Mouse (Mus musculus) hindbrain, embryonic 10.5 days (tissue): ENCODE measurements around the gene Pln. TPM values are rescaled to one million over a fixed set of nuclear protein-coding genes. Genes with fewer than 3 reads are reported as not detected.

Experiments used
- DNase-seq: peaks from one replicate; pipeline ENCODE4 v3.0.0-alpha.2; 2017; ENCODE audit warnings: low spot score
- H3K27ac ChIP-seq: fragments of 300-500 bp; sonication (generic); 2 replicates; pipeline ENCODE4 v1.5.1; 2016; ENCODE audit warnings: mild to moderate bottlenecking, moderate library complexity
- H3K27me3 ChIP-seq: fragments of 300-500 bp; sonication (generic); 2 replicates; pipeline ENCODE4 v1.6.1; 2016; ENCODE audit warnings: mild to moderate bottlenecking; ENCODE audit not compliant: poor library complexity, insufficient read depth, severe bottlenecking
- H3K36me3 ChIP-seq: fragments of 300-500 bp; sonication (generic); 2 replicates; pipeline ENCODE4 v1.6.1; 2016; ENCODE audit warnings: mild to moderate bottlenecking, moderate library complexity
- H3K4me1 ChIP-seq: fragments of 300-500 bp; sonication (generic); replicated peaks from 2 replicates; pipeline ENCODE4 v1.6.1; 2016; ENCODE audit warnings: mild to moderate bottlenecking
- H3K4me3 ChIP-seq: fragments of 300-500 bp; sonication (generic); 2 replicates; pipeline ENCODE4 v1.5.1; 2016; ENCODE audit warnings: mild to moderate bottlenecking, moderate library complexity
- H3K9me3 ChIP-seq: fragments of 300-500 bp; sonication (generic); 2 replicates; pipeline ENCODE4 v1.6.1; 2016; ENCODE audit warnings: mild to moderate bottlenecking, moderate library complexity
- WGBS: fragments of 180-500 bp; shearing (Covaris S2); methylation state at CpG from one replicate; pipeline ENCODE4 v1.1.7; 2016; 5-methylcytosine and 5-hydroxymethylcytosine counted together
- polyA plus RNA-seq: library from polyadenylated mRNA; unstranded; fragments of >200 nt; fragmentation: Nextera tagmentation; extraction: Ambion mirVana; gene quantifications from 2 replicates; pipeline ENCODE4 v1.2.1, GENCODE M21; 2016

Pln gene
- polyA plus RNA-seq, 1 experiment from 2014 or later = 1.8 TPM

- no peaks in the 10 kb centered on the region for H3K9me3 ChIP-seq
- H3K27ac ChIP-seq = no peak overlapping the region
- H3K4me3 ChIP-seq = no peak overlapping the region
- no peaks in the 10 kb centered on the region for H3K4me1 ChIP-seq
- H3K36me3 ChIP-seq = no peaks in the 10 kb centered on the region
- DNase-seq = no peak
- H3K27me3 ChIP-seq = no peaks in the 10 kb centered on the region
- WGBS = 86% methylated on average over 6 of the region's 6 CpGs
Observed at GRCm38 (mm10) chr10:53343384-53343783, 5.9 kb downstream of the Pln start.

- no peak overlapping the region for H3K4me3 ChIP-seq
- WGBS = 83% methylated on average over 10 of the region's 10 CpGs
- DNase-seq = no peak
- no peaks in the 10 kb centered on the region for H3K9me3 ChIP-seq
- H3K27ac ChIP-seq = no peak overlapping the region
- H3K4me1 ChIP-seq = no peaks in the 10 kb centered on the region
- no peaks in the 10 kb centered on the region for H3K27me3 ChIP-seq
- H3K36me3 ChIP-seq = peaks cover 4% of the 10 kb centered on the region
Observed at GRCm38 (mm10) chr10:53343865-53344264, 6.4 kb downstream of the Pln start.

GRCm38 (mm10) chr10:53345508-53345907 lies 8.0 kb downstream of the Pln start:
- no peak for DNase-seq
- 94% methylated on average over 4 of the region's 4 CpGs for WGBS
- Histone ChIP-seq H3K4me1 (no peaks in the 10 kb centered on the region), H3K27ac (no peak overlapping the region), H3K9me3 (no peaks in the 10 kb centered on the region), H3K36me3 (peaks cover 6% of the 10 kb centered on the region), H3K27me3 (no peaks in the 10 kb centered on the region), H3K4me3 (no peak overlapping the region)

- H3K9me3 ChIP-seq = no peaks in the 10 kb centered on the region
- 52% methylated on average over 3 of the region's 3 CpGs for WGBS
- no peak overlapping the region for H3K4me3 ChIP-seq
- no peak overlapping the region for H3K27ac ChIP-seq
- peak; percentile 18 for DNase-seq
- H3K27me3 ChIP-seq = no peaks in the 10 kb centered on the region
- no peaks in the 10 kb centered on the region for H3K4me1 ChIP-seq
- peaks cover 6% of the 10 kb centered on the region for H3K36me3 ChIP-seq
Observed at GRCm38 (mm10) chr10:53346506-53346905, 9.0 kb downstream of the Pln start.

GRCm38 (mm10) chr10:53346916-53347315 lies 9.4 kb downstream of the Pln start:
- DNase-seq = no peak
- Histone ChIP-seq H3K4me3 (no peak overlapping the region), H3K36me3 (peaks cover 6% of the 10 kb centered on the region), H3K4me1 (no peaks in the 10 kb centered on the region), H3K27me3 (no peaks in the 10 kb centered on the region), H3K9me3 (no peaks in the 10 kb centered on the region), H3K27ac (no peak overlapping the region)
- 89% methylated on average over 5 of the region's 5 CpGs for WGBS

GRCm38 (mm10) chr10:53347787-53348755 lies 10.6 kb downstream of the Pln start:
- peak; percentile 14 for DNase-seq
- Histone ChIP-seq H3K4me1 (no peaks in the 10 kb centered on the region), H3K27me3 (no peaks in the 10 kb centered on the region), H3K4me3 (no peak overlapping the region), H3K36me3 (peaks cover 6% of the 10 kb centered on the region), H3K9me3 (no peaks in the 10 kb centered on the region), H3K27ac (no peak overlapping the region)
- 62% methylated on average over 10 of the region's 10 CpGs for WGBS

- Histone ChIP-seq H3K4me1 (no peaks in the 10 kb centered on the region), H3K27ac (no peak overlapping the region), H3K36me3 (peaks cover 6% of the 10 kb centered on the region), H3K4me3 (no peak overlapping the region), H3K27me3 (no peaks in the 10 kb centered on the region), H3K9me3 (no peaks in the 10 kb centered on the region)
- DNase-seq = no peak
- WGBS = 80% methylated on average over 1 of the region's 1 CpGs
Observed at GRCm38 (mm10) chr10:53349254-53349653, 11.8 kb downstream of the Pln start.

GRCm38 (mm10) chr10:53353665-53354064 lies 16.2 kb downstream of the Pln start:
- Histone ChIP-seq H3K4me3 (no peak overlapping the region), H3K27me3 (no peaks in the 10 kb centered on the region), H3K27ac (no peak overlapping the region), H3K4me1 (no peaks in the 10 kb centered on the region), H3K36me3 (peaks cover 30% of the 10 kb centered on the region), H3K9me3 (no peaks in the 10 kb centered on the region)
- no peak for DNase-seq
- WGBS = 87% methylated on average over 3 of the region's 3 CpGs

GRCm38 (mm10) chr10:53359016-53359415 lies 21.5 kb downstream of the Pln start:
- no peak for DNase-seq
- whole genome bisulfite sequencing = 95% methylated on average over 3 of the region's 3 CpGs

GRCm38 (mm10) chr10:53364311-53364710 lies 26.8 kb downstream of the Pln start:
- H3K9me3 ChIP-seq = no peaks in the 10 kb centered on the region
- no peaks in the 10 kb centered on the region for H3K4me1 ChIP-seq
- DNase-seq = no peak
- 0 out of 2 replicates have a peak, but pooled peaks cover 7% of the 10 kb centered on the region for H3K36me3 ChIP-seq
- H3K27ac ChIP-seq = no peak overlapping the region
- no peak overlapping the region for H3K4me3 ChIP-seq
- H3K27me3 ChIP-seq = no peaks in the 10 kb centered on the region

More at GRCm38 (mm10) chr10:53359016-53359415, 21.5 kb downstream of the Pln start:
- Histone ChIP-seq H3K9me3 (no peaks in the 10 kb centered on the region), H3K27me3 (no peaks in the 10 kb centered on the region), H3K4me3 (no peak overlapping the region), H3K36me3 (peaks cover 33% of the 10 kb centered on the region), H3K27ac (no peak overlapping the region), H3K4me1 (no peaks in the 10 kb centered on the region)

GRCm38 (mm10) chr10:53367265-53367664 lies 29.8 kb downstream of the Pln start:
- Histone ChIP-seq H3K36me3 (peaks cover 26% of the 10 kb centered on the region), H3K4me3 (no peak overlapping the region), H3K27ac (no peak overlapping the region), H3K4me1 (no peaks in the 10 kb centered on the region), H3K9me3 (peaks cover 21% of the 10 kb centered on the region), H3K27me3 (no peaks in the 10 kb centered on the region)
- WGBS = 94% methylated on average over 2 of the region's 2 CpGs
- DNase-seq = no peak

GRCm38 (mm10) chr10:53373885-53374578 lies 36.6 kb downstream of the Pln start:
- H3K27me3 ChIP-seq = no peaks in the 10 kb centered on the region
- peaks cover 33% of the 10 kb centered on the region for H3K36me3 ChIP-seq
- H3K4me3 ChIP-seq = no peak overlapping the region
- no peak overlapping the region for H3K27ac ChIP-seq
- DNase-seq = no peak
- peaks cover 14% of the 10 kb centered on the region for H3K4me1 ChIP-seq
- peaks cover 33% of the 10 kb centered on the region for H3K9me3 ChIP-seq
- WGBS = 88% methylated on average over 6 of the region's 6 CpGs

GRCm38 (mm10) chr10:53377096-53377495 lies 39.6 kb downstream of the Pln start:
- Histone ChIP-seq H3K4me1 (peaks cover 20% of the 10 kb centered on the region), H3K36me3 (peaks cover 14% of the 10 kb centered on the region; the same call in 1 of the 2 replicates), H3K27me3 (no peaks in the 10 kb centered on the region), H3K9me3 (peaks cover 14% of the 10 kb centered on the region), H3K4me3 (no peak overlapping the region), H3K27ac (no peak overlapping the region)
- no peak for DNase-seq
